Mouse (Mus musculus): ENCODE data around the gene Frmd5.

- TF ChIP-seq POLR2A (IDR thresholded peaks at IDR 0.05; ENCODE audit: insufficient read length, low read depth) (no peak), POLR2AphosphoS2 (IDR thresholded peaks at IDR 0.05; ENCODE audit: insufficient read length, low read depth) (no peak), MAX (IDR thresholded peaks at IDR 0.05; ENCODE audit: low read depth) (no peak), E2F4 (IDR thresholded peaks at IDR 0.05; ENCODE audit: insufficient read depth) (no peak), MYOD1 (IDR thresholded peaks at IDR 0.05; ENCODE audit: control insufficient read depth in 1 of 3, insufficient read length in 2 of 3, low read depth in 2 of 3) (no peak), USF1 (IDR thresholded peaks at IDR 0.05; ENCODE audit: low read depth) (no peak)
These were observed 222.2 kb downstream of the Frmd5 start for GRCm38 (mm10) chr2:121584705-121585104.
